Comparison of ENCODE assay signal across 34 mouse cellular contexts in genomic region chr3:44797536-44797935, GRCm38 (mm10).
"Had no signal": no experiment of that assay in that cellular context is flagged by ENCODE, and none has a peak within 500 bp of the region (broad histone marks: within the 10 kb centered on the region; RNA-seq: fewer than 3 reads in every experiment).

No protein-coding gene starts in this region.

- DNase-seq: heart, postnatal 10 days; heart, postnatal 14 days; heart, postnatal 36 days; heart, postnatal 4 days; kidney, adult 11 months; kidney, adult 18-20 months; kidney, adult 2 months; kidney, adult 8-10 months; kidney, adult 9 months; kidney, postnatal 10 days; kidney, postnatal 14 days; kidney, postnatal 25 days; kidney, postnatal 36 days; kidney, postnatal 4 days; layer of hippocampus, adult 9-11 months; layer of hippocampus, postnatal 36 days had no signal

- H3K4me2 ChIP-seq: heart, embryonic 11.5 days; heart, embryonic 12.5 days; heart, embryonic 13.5 days; heart, embryonic 15.5 days; hindbrain, embryonic 12.5 days; hindbrain, embryonic 13.5 days; hindbrain, embryonic 14.5 days; hindbrain, embryonic 15.5 days; intestine, embryonic 15.5 days; kidney, embryonic 15.5 days had no signal

- H3K27me3 ChIP-seq: heart, embryonic 12.5 days; heart, embryonic 13.5 days; heart, embryonic 15.5 days; hindbrain, embryonic 12.5 days; hindbrain, embryonic 13.5 days; hindbrain, embryonic 15.5 days; intestine, embryonic 15.5 days; kidney, embryonic 15.5 days had no signal

- H3K36me3 ChIP-seq: heart, embryonic 12.5 days; heart, embryonic 13.5 days; heart, embryonic 15.5 days; hindbrain, embryonic 10.5 days; hindbrain, embryonic 12.5 days; hindbrain, embryonic 13.5 days; hindbrain, embryonic 15.5 days; intestine, embryonic 15.5 days; kidney, embryonic 15.5 days had no signal

- H3K9ac ChIP-seq: heart, embryonic 12.5 days; heart, embryonic 13.5 days; heart, embryonic 15.5 days; hindbrain, embryonic 12.5 days; hindbrain, embryonic 13.5 days; hindbrain, embryonic 14.5 days; hindbrain, embryonic 15.5 days; intestine, embryonic 15.5 days; kidney, embryonic 15.5 days had no signal

- H3K4me3 ChIP-seq: heart, embryonic 12.5 days; heart, embryonic 13.5 days; heart, embryonic 15.5 days; hindbrain, embryonic 10.5 days; hindbrain, embryonic 12.5 days; hindbrain, embryonic 13.5 days; hindbrain, embryonic 15.5 days; intestine, embryonic 15.5 days; kidney, embryonic 15.5 days; layer of hippocampus, adult 2 months had no signal

- H3K4me1 ChIP-seq: heart, embryonic 12.5 days; heart, embryonic 13.5 days; heart, embryonic 15.5 days; hindbrain, embryonic 10.5 days; hindbrain, embryonic 12.5 days; hindbrain, embryonic 13.5 days; hindbrain, embryonic 15.5 days; intestine, embryonic 15.5 days; kidney, embryonic 15.5 days had no signal

- H3K9me3 ChIP-seq: heart, embryonic 12.5 days; heart, embryonic 13.5 days; heart, embryonic 15.5 days; hindbrain, embryonic 10.5 days; hindbrain, embryonic 12.5 days; hindbrain, embryonic 13.5 days; hindbrain, embryonic 15.5 days; intestine, embryonic 15.5 days; kidney, embryonic 15.5 days had no signal

- ATAC-seq: hindbrain, embryonic 16.5 days; hindbrain, postnatal 0 days; inflammation-experienced regulatory T-cells, adult 6 months; intestine, embryonic 15.5 days; intestine, embryonic 16.5 days; intestine, postnatal 0 days had no signal

- H3K27ac ChIP-seq: heart, embryonic 13.5 days; heart, embryonic 15.5 days; hindbrain, embryonic 10.5 days; hindbrain, embryonic 12.5 days; hindbrain, embryonic 13.5 days; hindbrain, embryonic 14.5 days; hindbrain, embryonic 15.5 days; hindbrain, postnatal 0 days; intestine, embryonic 15.5 days; kidney, embryonic 15.5 days; kidney, postnatal 0 days; layer of hippocampus, adult 2 months had no signal
